Mouse (Mus musculus) hindbrain, embryonic 12.5 days (tissue): Measurements from ENCODE around the gene Tfdp1. TPM values are rescaled to one million over a fixed set of nuclear protein-coding genes. Genes with fewer than 3 reads are reported as not detected.

Experiments
- polyA plus RNA-seq: library from polyadenylated mRNA; unstranded; fragments of >200 nt; fragmentation: Nextera tagmentation; extraction: Ambion mirVana; gene quantifications from 2 replicates; pipeline ENCODE4 v1.2.1, GENCODE M21; 2016

Gene Tfdp1
- polyA plus RNA-seq, 1 experiment from 2014 or later, result 147 TPM

Other genes starting within 250 kb of the Tfdp1 start
- 51.3 and 59.3 TPM in 2 replicates for gene Pcid2, start 233.3 kb upstream of the Tfdp1 start, polyA plus RNA-seq
- 92.1 and 95.5 TPM in 2 replicates for gene Cul4a, start 233.1 kb upstream of the Tfdp1 start, polyA plus RNA-seq
- gene Lamp1, start 179.6 kb upstream of the Tfdp1 start, polyA plus RNA-seq, result 276 and 280 TPM in 2 replicates
- gene Grtp1, start 138.1 kb upstream of the Tfdp1 start, polyA plus RNA-seq, result 9.2 and 10.8 TPM in 2 replicates
- gene Adprhl1, start 84.6 kb upstream of the Tfdp1 start, polyA plus RNA-seq, result 0.25 and 0.40 TPM in 2 replicates
- gene Dcun1d2, start 50.6 kb upstream of the Tfdp1 start, polyA plus RNA-seq, result 30.6 and 32.4 TPM in 2 replicates
- gene Tmco3, start 50.6 kb upstream of the Tfdp1 start, polyA plus RNA-seq, result 49.5 and 59.4 TPM in 2 replicates
- not detected in 2 replicates for gene Atp4b, start 58.1 kb downstream of the Tfdp1 start, polyA plus RNA-seq
- 0.03 TPM in 1 of 2 replicates, not detected in the other for gene Grk1, start 66.3 kb downstream of the Tfdp1 start, polyA plus RNA-seq
- gene Tmem255b, start 96.4 kb downstream of the Tfdp1 start, polyA plus RNA-seq, result 0.52 TPM in 2 replicates
- 20.8 and 22.7 TPM in 2 replicates for gene Gas6, start 155.7 kb downstream of the Tfdp1 start, polyA plus RNA-seq
- gene 1700029H14Rik, start 223.7 kb downstream of the Tfdp1 start, polyA plus RNA-seq, result not detected in 2 replicates